ENCODE assay signal across 9 mouse cellular contexts in genomic region chr6:72237035-72237434, GRCm38 (mm10). TPM values are rescaled to one million over a fixed set of nuclear protein-coding genes. Genes with fewer than 3 reads are reported as not detected.
A peak's percentile ranks its signal among the peaks of the same experiment; 100 is the strongest.
DNase-seq lines count a peak whose midpoint lies in the region; ATAC-seq and TF ChIP-seq lines count a peak whose summit lies in the region.
"Had no signal": no experiment of that assay in that cellular context is flagged by ENCODE, and none has a peak within 500 bp of the region (broad histone marks: within the 10 kb centered on the region; RNA-seq: fewer than 3 reads in every experiment).

No protein-coding gene starts in this region.

- no peak overlapping the region for H3K4me3 ChIP-seq in heart, embryonic 12.5 days
- H3K4me3 ChIP-seq in hindbrain, embryonic 14.5 days (replicated peaks; ENCODE audit: low read length), result no peak overlapping the region
- no peak overlapping the region for H3K4me3 ChIP-seq in myocyte

- H3K27ac ChIP-seq in heart, embryonic 12.5 days (ENCODE audit: poor library complexity, severe bottlenecking), result no peak overlapping the region
- no peak overlapping the region for H3K27ac ChIP-seq in hindbrain, embryonic 14.5 days

- H3K9me3 ChIP-seq in heart, embryonic 12.5 days (replicated peaks), result no peaks in the 10 kb centered on the region
- no peaks in the 10 kb centered on the region for H3K9me3 ChIP-seq in hindbrain, embryonic 14.5 days (ENCODE audit: control insufficient read depth, low read length)

- TF ChIP-seq CTCF in brain, embryonic 14.5 days (IDR thresholded peaks at IDR 0.05; ENCODE audit: borderline replicate concordance, extremely low read depth, insufficient read depth, insufficient read length), result peak; percentile 92

- no peak for ATAC-seq in heart, embryonic 12.5 days (ENCODE audit: insufficient number of reproducible peaks, low FRiP score)
- ATAC-seq in hindbrain, embryonic 14.5 days (ENCODE audit: low FRiP score), result no peak
- ATAC-seq: Patski had no signal

- peaks cover 66% of the 10 kb centered on the region for H3K4me1 ChIP-seq in heart, embryonic 12.5 days (replicated peaks)
- peaks cover 10% of the 10 kb centered on the region for H3K4me1 ChIP-seq in hindbrain, embryonic 14.5 days (replicated peaks; ENCODE audit: control insufficient read depth, insufficient read depth, low read length)

- no peak for TF ChIP-seq POLR2A in brain, embryonic 14.5 days (IDR thresholded peaks at IDR 0.05; ENCODE audit: borderline replicate concordance, extremely low read depth, insufficient read depth, insufficient read length, poor library complexity, severe bottlenecking)
- no peak for TF ChIP-seq POLR2A in myocyte (IDR thresholded peaks at IDR 0.05; ENCODE audit: insufficient read length, low read depth)

- H3K27me3 ChIP-seq in heart, embryonic 12.5 days (replicated peaks), result peaks cover 18% of the 10 kb centered on the region
- peaks cover 58% of the 10 kb centered on the region for H3K27me3 ChIP-seq in hindbrain, embryonic 14.5 days (ENCODE audit: control insufficient read depth, insufficient read depth, low read length)
- H3K27me3 ChIP-seq in myocyte (ENCODE audit: control insufficient read depth, insufficient read depth, insufficient read length), result no peaks in the 10 kb centered on the region
- H3K27me3 ChIP-seq: Patski had no signal

- no peaks in the 10 kb centered on the region for H3K36me3 ChIP-seq in heart, embryonic 12.5 days
- no peaks in the 10 kb centered on the region for H3K36me3 ChIP-seq in hindbrain, embryonic 14.5 days (replicated peaks; ENCODE audit: control insufficient read depth, insufficient read depth)
- no peaks in the 10 kb centered on the region for H3K36me3 ChIP-seq in myocyte (ENCODE audit: control insufficient read depth, insufficient read depth)

- intact Hi-C loops in left cerebral cortex, postnatal 10 days (cut with DNase I), result loop anchor here (1.0 kb wide), 1 partner anchor 51 kb away; no protein-coding TSS in a partner anchor

- no peaks in the 10 kb centered on the region for H3K79me2 ChIP-seq in myocyte (ENCODE audit: control insufficient read depth, insufficient read depth)

- no peak overlapping the region for H3ac ChIP-seq in myocyte (ENCODE audit: control insufficient read depth, insufficient read length)

- H3K4me2 ChIP-seq in heart, embryonic 12.5 days, result no peak overlapping the region
- H3K4me2 ChIP-seq in hindbrain, embryonic 14.5 days (replicated peaks), result no peak overlapping the region
- peak overlapping the region; percentile 40 for H3K4me2 ChIP-seq in myocyte (ENCODE audit: low read depth)

- no peak overlapping the region for H3K9ac ChIP-seq in heart, embryonic 12.5 days
- H3K9ac ChIP-seq in hindbrain, embryonic 14.5 days, result no peak overlapping the region

- WGBS in heart, embryonic 12.5 days, result under 1% methylated on average over 5 of the region's 5 CpGs
- WGBS in hindbrain, embryonic 14.5 days, result 2% methylated on average over 5 of the region's 5 CpGs

- DNase-seq in heart, adult 11 months, result peak; percentile 97
- peak; percentile 94 for DNase-seq in brain, embryonic 14.5 days (ENCODE audit: low read depth)
- DNase-seq in fibroblast of lung, adult 2 months (ENCODE audit: low read depth), result peak; percentile 80
- peak; percentile 90 for DNase-seq in hindbrain, embryonic 14.5 days (ENCODE audit: low spot score)
- DNase-seq in left cerebral cortex, postnatal 10 days (ENCODE audit: extremely low spot score in 1 of 2, low spot score in 2 of 2), result peak; percentile 62 to 84
- peak; percentile 76 to 93 for DNase-seq in spleen, postnatal 4 days (ENCODE audit: low spot score in 2 of 2)

TF ChIP-seq in myocyte, 11 proteins besides CTCF, POLR2A, EP300 and RAD21:
- TF ChIP-seq USF1 (IDR thresholded peaks at IDR 0.05; ENCODE audit: low read depth) (no peak), MAX (IDR thresholded peaks at IDR 0.05; ENCODE audit: low read depth) (no peak), E2F4 (IDR thresholded peaks at IDR 0.05; ENCODE audit: insufficient read depth) (no peak), POLR2AphosphoS2 (IDR thresholded peaks at IDR 0.05; ENCODE audit: insufficient read length, low read depth) (no peak), TCF12 (IDR thresholded peaks at IDR 0.05; ENCODE audit: insufficient read depth, poor library complexity, severe bottlenecking) (no peak), TCF3 (IDR thresholded peaks at IDR 0.05; ENCODE audit: insufficient read length, low read depth) (no peak), MYOG (IDR thresholded peaks at IDR 0.05; ENCODE audit: control insufficient read depth in 1 of 3, insufficient read depth in 1 of 3, insufficient read length in 2 of 3, low read depth in 2 of 3) (no peak), MYOD1 (IDR thresholded peaks at IDR 0.05; ENCODE audit: control insufficient read depth in 1 of 3, insufficient read length in 2 of 3, low read depth in 2 of 3) (no peak), REST (IDR thresholded peaks at IDR 0.05; ENCODE audit: insufficient read depth, insufficient read length) (no peak), SRF (IDR thresholded peaks at IDR 0.05; ENCODE audit: control insufficient read depth, insufficient read length, low read depth) (no peak), CEBPB (IDR thresholded peaks at IDR 0.05; ENCODE audit: insufficient read depth, poor library complexity, severe bottlenecking) (no peak)

RNA-seq across cellular contexts. Expression of gene Atoh8, which starts 1.7 kb away (rescaled TPM):
- 14.1 and 14.9 TPM in 2 replicates for polyA plus RNA-seq in heart, embryonic 12.5 days (2016; fragmentation: Nextera tagmentation; extraction: Ambion mirVana)
- polyA plus RNA-seq in brain, embryonic 14.5 days (2012; rRNA removed), result 2.7 and 3.7 TPM in 2 replicates
- 3.0 and 3.3 TPM in 2 replicates for polyA plus RNA-seq in hindbrain, embryonic 14.5 days (2014; fragmentation: Nextera tagmentation; extraction: Ambion mirVana)
- 1 to 10 TPM; 1.1 to 1.7 TPM for total RNA-seq in left cerebral cortex, postnatal 10 days (2021)
- 2.1 TPM for polyA plus RNA-seq in myocyte (2012; fragmentation: generic; extraction: Trizol)
